Mouse (Mus musculus) embryonic facial prominence, embryonic 10.5 days (tissue): ENCODE measurements at regions not wholly inside any gene's neighbourhood (a gene's known extent, or its start where the extent isn't known, plus 50 kb on each side); places are given as distances from the start of the nearest gene placed in this dataset.
A peak's percentile ranks its signal among the peaks of the same experiment; 100 is the strongest.

Experiments
- DNase-seq: peaks from one replicate; pipeline ENCODE4 v3.0.0-alpha.2; 2017; ENCODE audit warnings: low spot score
- H3K27ac ChIP-seq: fragments of 300-500 bp; sonication (generic); replicated peaks from 2 replicates; pipeline ENCODE4 v1.5.1; 2016; ENCODE audit warnings: mild to moderate bottlenecking
- H3K27me3 ChIP-seq: fragments of 300-500 bp; sonication (generic); replicated peaks from 2 replicates; pipeline ENCODE4 v1.6.1; 2016; ENCODE audit warnings: low read depth, mild to moderate bottlenecking; ENCODE audit not compliant: poor library complexity, severe bottlenecking
- H3K36me3 ChIP-seq: fragments of 300-500 bp; sonication (generic); replicated peaks from 2 replicates; pipeline ENCODE4 v1.6.1; 2016; ENCODE audit warnings: mild to moderate bottlenecking, moderate library complexity
- H3K4me1 ChIP-seq: fragments of 300-500 bp; sonication (generic); 2 replicates; pipeline ENCODE4 v1.6.1; 2016
- H3K4me3 ChIP-seq: fragments of 300-500 bp; sonication (generic); 2 replicates; pipeline ENCODE4 v1.5.1; 2016; ENCODE audit warnings: mild to moderate bottlenecking, moderate library complexity
- H3K9me3 ChIP-seq: fragments of 300-500 bp; sonication (generic); 2 replicates; pipeline ENCODE4 v1.6.1; 2016; ENCODE audit warnings: mild to moderate bottlenecking
- WGBS: fragments of 180-500 bp; shearing (Covaris S2); methylation state at CpG from one replicate; pipeline ENCODE4 v1.1.7; 2016; 5-methylcytosine and 5-hydroxymethylcytosine counted together

GRCm38 (mm10) chr1:63977956-63978355 is 144.1 kb downstream of the Klf7 start:
- H3K4me1 ChIP-seq = peaks cover 10% of the 10 kb centered on the region
- no peak overlapping the region for H3K27ac ChIP-seq
- no peaks in the 10 kb centered on the region for H3K36me3 ChIP-seq
- no peaks in the 10 kb centered on the region for H3K27me3 ChIP-seq
- WGBS = 84% methylated on average over 7 of the region's 7 CpGs
- no peaks in the 10 kb centered on the region for H3K9me3 ChIP-seq
- no peak overlapping the region for H3K4me3 ChIP-seq
- no peak for DNase-seq

GRCm38 (mm10) chr1:63977302-63977888 is 144.7 kb downstream of the Klf7 start:
- Histone ChIP-seq H3K4me3 (no peak overlapping the region), H3K27me3 (no peaks in the 10 kb centered on the region), H3K9me3 (no peaks in the 10 kb centered on the region), H3K4me1 (peaks cover 10% of the 10 kb centered on the region), H3K36me3 (no peaks in the 10 kb centered on the region), H3K27ac (no peak overlapping the region)
- 62% methylated on average over 4 of the region's 4 CpGs for WGBS
- no peak for DNase-seq

GRCm38 (mm10) chr1:63976862-63977261 is 145.2 kb downstream of the Klf7 start:
- H3K9me3 ChIP-seq = no peaks in the 10 kb centered on the region
- H3K27me3 ChIP-seq = no peaks in the 10 kb centered on the region
- H3K36me3 ChIP-seq = no peaks in the 10 kb centered on the region
- no peak overlapping the region for H3K4me3 ChIP-seq
- no peak overlapping the region for H3K27ac ChIP-seq
- H3K4me1 ChIP-seq = peaks cover 10% of the 10 kb centered on the region
- 71% methylated on average over 4 of the region's 4 CpGs for WGBS
- no peak for DNase-seq

GRCm38 (mm10) chr1:63967849-63968248 is 154.2 kb downstream of the Klf7 start:
- 92% methylated on average over 11 of the region's 11 CpGs for WGBS
- H3K36me3 ChIP-seq = no peaks in the 10 kb centered on the region

GRCm38 (mm10) chr1:63965446-63965845 is 156.6 kb downstream of the Klf7 start:
- Histone ChIP-seq H3K27me3 (no peaks in the 10 kb centered on the region), H3K4me3 (no peak overlapping the region), H3K27ac (no peak overlapping the region), H3K4me1 (no peaks in the 10 kb centered on the region), H3K9me3 (no peaks in the 10 kb centered on the region), H3K36me3 (no peaks in the 10 kb centered on the region)
- no peak for DNase-seq

More at GRCm38 (mm10) chr1:63967849-63968248, 154.2 kb downstream of the Klf7 start:
- DNase-seq = no peak
- Histone ChIP-seq H3K4me1 (no peaks in the 10 kb centered on the region), H3K4me3 (no peak overlapping the region), H3K27me3 (no peaks in the 10 kb centered on the region), H3K9me3 (no peaks in the 10 kb centered on the region), H3K27ac (no peak overlapping the region)

GRCm38 (mm10) chr1:63964519-63964918 is 157.6 kb downstream of the Klf7 start:
- WGBS = 88% methylated on average over 1 of the region's 1 CpGs
- Histone ChIP-seq H3K27me3 (no peaks in the 10 kb centered on the region), H3K4me3 (no peak overlapping the region), H3K36me3 (no peaks in the 10 kb centered on the region), H3K4me1 (no peaks in the 10 kb centered on the region), H3K9me3 (no peaks in the 10 kb centered on the region), H3K27ac (no peak overlapping the region)
- no peak for DNase-seq

GRCm38 (mm10) chr1:63955701-63956355 is 166.3 kb downstream of the Klf7 start:
- 91% methylated on average over 4 of the region's 4 CpGs for WGBS

DNA sequence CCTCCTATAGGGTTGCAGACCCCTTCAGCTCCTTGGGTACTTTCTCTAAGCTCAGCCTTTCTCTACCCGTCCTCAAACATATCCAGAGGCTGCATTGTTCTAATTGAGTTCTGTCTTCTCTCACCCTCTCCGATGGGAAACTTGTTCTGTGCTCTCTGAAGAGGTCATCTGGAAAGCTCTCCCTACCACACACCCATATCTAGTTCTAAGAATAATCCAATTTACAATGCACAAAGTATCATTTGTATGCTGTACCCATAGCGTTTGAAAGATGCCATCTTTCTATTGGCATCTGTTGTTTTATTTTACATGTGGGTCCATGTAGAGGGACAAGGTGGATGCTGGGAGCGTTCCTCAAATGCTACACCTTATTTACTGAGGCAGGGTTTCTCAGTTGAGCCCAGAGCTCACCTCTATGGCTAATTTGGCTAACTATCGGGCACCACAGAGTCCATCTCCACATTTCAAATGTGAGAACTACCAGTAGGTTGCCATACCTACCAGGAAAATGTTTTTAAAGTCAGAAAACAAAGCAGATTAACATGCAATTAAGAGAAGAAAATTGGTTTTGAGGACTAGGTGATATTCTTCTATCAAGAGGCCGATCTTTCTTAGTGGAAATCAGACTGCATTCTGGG is 167.1 kb downstream of the Klf7 start:
- H3K27ac ChIP-seq = no peak overlapping the region
- H3K36me3 ChIP-seq = no peaks in the 10 kb centered on the region
- WGBS = 90% methylated on average over 6 of the region's 6 CpGs
- no peak overlapping the region for H3K4me3 ChIP-seq
- no peak for DNase-seq
- H3K4me1 ChIP-seq = peaks cover 8% of the 10 kb centered on the region
- no peaks in the 10 kb centered on the region for H3K27me3 ChIP-seq
- no peaks in the 10 kb centered on the region for H3K9me3 ChIP-seq

More at GRCm38 (mm10) chr1:63955701-63956355, 166.3 kb downstream of the Klf7 start:
- no peak for DNase-seq
- no peaks in the 10 kb centered on the region for H3K27me3 ChIP-seq
- H3K36me3 ChIP-seq = no peaks in the 10 kb centered on the region
- peaks cover 8% of the 10 kb centered on the region for H3K4me1 ChIP-seq
- H3K9me3 ChIP-seq = no peaks in the 10 kb centered on the region
- no peak overlapping the region for H3K27ac ChIP-seq
- H3K4me3 ChIP-seq = no peak overlapping the region

DNA sequence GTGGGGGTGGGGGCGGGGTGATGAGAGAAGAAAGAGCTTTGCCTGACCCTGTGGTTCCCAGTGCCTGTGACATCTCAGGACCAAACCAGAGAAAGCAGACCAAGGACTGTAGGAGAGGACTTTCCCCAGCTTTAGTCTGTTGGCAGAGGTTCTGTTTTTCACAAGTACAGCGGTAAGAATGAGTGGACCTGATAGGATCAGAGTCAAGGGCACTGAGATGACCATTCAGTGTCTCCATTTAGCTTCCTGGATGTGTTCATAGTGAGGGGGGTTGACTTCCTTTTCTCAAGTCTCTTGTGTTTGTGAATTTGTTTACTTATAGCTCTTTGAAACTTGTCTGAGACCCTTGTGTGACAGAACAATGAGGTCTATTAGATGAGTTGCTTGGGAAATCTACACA is 167.9 kb downstream of the Klf7 start:
- DNase-seq = no peak
- 61% methylated on average over 2 of the region's 2 CpGs for WGBS
- Histone ChIP-seq H3K36me3 (no peaks in the 10 kb centered on the region), H3K4me1 (peaks cover 8% of the 10 kb centered on the region), H3K9me3 (no peaks in the 10 kb centered on the region), H3K27me3 (no peaks in the 10 kb centered on the region), H3K4me3 (no peak overlapping the region), H3K27ac (peak overlapping the region; percentile 27; the same call in 1 of the 2 replicates)

GRCm38 (mm10) chr1:63953229-63953883 is 168.7 kb downstream of the Klf7 start:
- peak; percentile 59 for DNase-seq
- whole genome bisulfite sequencing = 69% methylated on average over 18 of the region's 18 CpGs
- no peaks in the 10 kb centered on the region for H3K9me3 ChIP-seq

GRCm38 (mm10) chr1:63951663-63952062 is 170.4 kb downstream of the Klf7 start:
- WGBS = 84% methylated on average over 7 of the region's 7 CpGs
- peaks cover 8% of the 10 kb centered on the region for H3K4me1 ChIP-seq
- H3K4me3 ChIP-seq = no peak overlapping the region
- H3K36me3 ChIP-seq = no peaks in the 10 kb centered on the region
- DNase-seq = no peak
- no peaks in the 10 kb centered on the region for H3K9me3 ChIP-seq
- no peak overlapping the region for H3K27ac ChIP-seq
- no peaks in the 10 kb centered on the region for H3K27me3 ChIP-seq

More at GRCm38 (mm10) chr1:63953229-63953883, 168.7 kb downstream of the Klf7 start:
- Histone ChIP-seq H3K4me3 (no peak overlapping the region), H3K27ac (0 out of 2 replicates have a peak overlapping the region, but pooled peaks have one; percentile 27), H3K36me3 (no peaks in the 10 kb centered on the region), H3K27me3 (no peaks in the 10 kb centered on the region), H3K4me1 (peaks cover 8% of the 10 kb centered on the region)

DNA sequence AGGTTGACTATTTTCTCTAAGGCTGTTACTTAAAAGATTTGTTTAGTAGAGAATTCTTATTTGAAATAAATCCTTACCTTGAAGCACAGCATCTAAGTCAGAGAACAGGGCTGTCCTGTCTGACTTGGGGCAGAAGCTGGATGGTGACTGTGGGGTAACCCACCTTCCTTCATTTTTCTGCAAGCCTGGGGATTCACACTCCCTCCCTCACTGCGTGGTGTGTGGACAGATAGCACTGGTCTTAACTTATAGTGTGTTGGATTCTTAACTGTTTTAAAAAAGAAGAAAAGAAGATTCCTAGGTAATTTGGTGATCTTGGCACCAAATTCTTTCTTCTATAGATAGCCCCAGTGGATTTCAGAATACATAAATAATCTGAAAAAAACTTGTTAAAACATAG is 174.8 kb downstream of the Klf7 start:
- Histone ChIP-seq H3K4me1 (0 out of 2 replicates have a peak, but pooled peaks cover 6% of the 10 kb centered on the region), H3K36me3 (no peaks in the 10 kb centered on the region), H3K27ac (no peak overlapping the region), H3K27me3 (no peaks in the 10 kb centered on the region), H3K9me3 (no peaks in the 10 kb centered on the region), H3K4me3 (no peak overlapping the region)
- DNase-seq = no peak
- WGBS = 84% methylated on average over 1 of the region's 1 CpGs
